Mouse (Mus musculus) kidney, postnatal 10 days (tissue): ENCODE results near the gene Morn3.

ENCODE experiments used
- DNase-seq: peaks from one replicate; pipeline ENCODE4 v3.0.0; 2021; ENCODE audit warnings: mixed read lengths

The Morn3 gene

DNA sequence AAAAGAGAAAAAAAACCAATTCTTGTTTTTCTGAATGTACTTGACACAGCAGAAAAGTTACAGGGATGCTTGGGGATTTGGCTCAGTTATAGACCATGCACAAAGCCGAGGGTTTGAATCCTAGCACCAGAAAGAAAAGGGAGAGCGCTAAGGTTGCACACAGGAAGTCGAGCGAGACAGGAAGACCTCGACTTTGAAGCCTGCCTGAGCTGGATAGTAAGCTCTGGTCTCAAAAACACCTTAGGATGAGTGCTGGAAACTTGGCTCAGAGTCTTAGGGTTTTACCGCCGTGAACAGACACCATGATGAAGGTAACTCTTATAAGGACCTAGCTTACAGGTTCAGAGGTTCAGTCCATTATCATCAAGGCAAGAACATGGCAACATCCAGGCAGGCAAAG lies 25.4 kb downstream of the Morn3 start:
- DNase-seq, result no peak

DNA sequence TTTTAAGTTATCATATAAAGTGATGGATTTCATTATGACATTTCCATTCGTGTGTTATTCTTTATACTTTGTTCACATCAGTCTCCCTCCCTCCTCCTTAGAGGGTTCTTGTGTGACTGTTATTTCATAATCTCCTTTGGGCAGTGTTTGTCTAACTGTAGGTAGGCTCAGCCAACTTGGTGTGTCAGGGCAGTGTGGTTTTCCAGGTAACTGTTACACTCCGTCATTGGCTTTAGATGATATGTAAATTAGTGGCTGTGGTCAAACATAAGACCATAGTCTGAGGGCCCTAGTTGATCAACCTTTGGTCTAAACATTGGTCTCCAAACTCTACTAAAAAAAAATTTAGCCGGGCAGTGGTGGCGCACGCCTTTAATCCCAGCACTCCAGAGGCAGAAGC lies 26.4 kb downstream of the Morn3 start:
- DNase-seq, result no peak

DNA sequence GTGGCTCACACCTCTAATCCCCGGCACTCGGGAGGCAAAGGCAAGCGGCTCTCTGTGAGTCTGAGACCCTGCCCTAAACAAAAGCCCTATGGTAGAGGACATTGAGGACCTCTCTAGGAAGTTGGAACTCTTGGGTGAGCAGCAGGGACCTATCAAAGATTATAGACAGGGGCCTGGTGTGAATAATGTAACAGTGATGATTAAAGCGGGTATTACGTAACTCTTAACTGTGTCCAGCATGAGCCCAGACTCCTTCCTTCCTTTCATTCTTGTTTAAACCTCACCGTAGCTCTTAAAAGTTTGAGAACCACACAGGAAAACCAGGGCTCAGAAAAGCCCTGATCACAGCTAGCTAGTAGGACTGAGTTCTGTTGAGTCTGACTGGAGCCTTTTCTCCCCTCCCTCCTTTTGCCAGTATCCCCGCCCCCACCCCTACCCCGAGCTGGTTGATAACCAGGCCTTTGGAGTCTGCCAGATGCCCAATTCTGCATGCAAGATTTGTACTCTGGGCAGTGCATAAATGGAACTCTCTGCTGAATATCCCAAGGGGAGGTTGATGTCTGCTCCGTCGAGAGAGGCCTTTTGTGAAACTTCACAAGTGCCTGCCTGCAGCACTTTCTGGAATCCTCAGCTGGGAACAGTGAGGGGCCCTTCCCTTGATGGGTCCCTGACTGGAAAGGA lies 27.3 kb downstream of the Morn3 start:
- no peak for DNase-seq

DNA sequence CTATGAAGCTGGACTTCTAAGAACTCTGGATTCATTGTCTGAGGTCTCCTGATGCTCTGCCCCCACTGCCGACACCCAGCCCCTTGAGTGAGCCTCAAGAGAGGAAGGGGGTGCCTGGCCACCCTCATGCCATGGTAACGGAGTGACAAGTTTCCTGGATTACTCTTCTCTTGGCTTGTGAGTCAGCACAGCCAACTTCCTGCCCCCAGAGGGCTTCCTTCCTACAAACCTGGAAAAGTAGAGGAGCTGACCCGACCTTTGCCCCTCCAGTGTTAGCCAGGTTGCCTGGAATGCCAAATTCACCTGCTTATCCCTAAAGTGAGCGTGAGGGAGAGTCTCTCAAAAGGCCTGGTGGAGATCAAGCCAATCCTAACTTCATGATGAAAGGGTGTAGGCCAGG lies 29.3 kb downstream of the Morn3 start:
- DNase-seq, result peak; percentile 31

DNA sequence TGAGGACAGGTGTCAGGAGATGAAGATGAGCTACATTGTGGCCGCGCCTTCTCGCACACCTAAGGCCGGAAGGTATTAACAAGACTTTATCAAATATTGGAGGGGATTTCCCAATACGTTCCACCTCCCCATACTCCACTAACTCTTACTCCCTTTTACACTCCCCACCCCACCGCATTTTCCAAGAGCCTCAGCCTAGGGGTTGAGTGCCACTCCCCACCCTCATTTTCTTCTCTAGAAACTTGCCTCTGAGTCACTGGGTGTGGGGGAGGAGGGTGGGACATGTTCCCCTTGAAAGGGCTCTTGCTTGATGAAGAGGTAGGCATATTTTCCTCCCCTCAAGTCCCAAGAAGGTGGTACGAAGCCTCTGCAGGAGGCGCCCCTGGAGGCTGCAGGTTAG lies 30.9 kb downstream of the Morn3 start:
- no peak for DNase-seq

DNA sequence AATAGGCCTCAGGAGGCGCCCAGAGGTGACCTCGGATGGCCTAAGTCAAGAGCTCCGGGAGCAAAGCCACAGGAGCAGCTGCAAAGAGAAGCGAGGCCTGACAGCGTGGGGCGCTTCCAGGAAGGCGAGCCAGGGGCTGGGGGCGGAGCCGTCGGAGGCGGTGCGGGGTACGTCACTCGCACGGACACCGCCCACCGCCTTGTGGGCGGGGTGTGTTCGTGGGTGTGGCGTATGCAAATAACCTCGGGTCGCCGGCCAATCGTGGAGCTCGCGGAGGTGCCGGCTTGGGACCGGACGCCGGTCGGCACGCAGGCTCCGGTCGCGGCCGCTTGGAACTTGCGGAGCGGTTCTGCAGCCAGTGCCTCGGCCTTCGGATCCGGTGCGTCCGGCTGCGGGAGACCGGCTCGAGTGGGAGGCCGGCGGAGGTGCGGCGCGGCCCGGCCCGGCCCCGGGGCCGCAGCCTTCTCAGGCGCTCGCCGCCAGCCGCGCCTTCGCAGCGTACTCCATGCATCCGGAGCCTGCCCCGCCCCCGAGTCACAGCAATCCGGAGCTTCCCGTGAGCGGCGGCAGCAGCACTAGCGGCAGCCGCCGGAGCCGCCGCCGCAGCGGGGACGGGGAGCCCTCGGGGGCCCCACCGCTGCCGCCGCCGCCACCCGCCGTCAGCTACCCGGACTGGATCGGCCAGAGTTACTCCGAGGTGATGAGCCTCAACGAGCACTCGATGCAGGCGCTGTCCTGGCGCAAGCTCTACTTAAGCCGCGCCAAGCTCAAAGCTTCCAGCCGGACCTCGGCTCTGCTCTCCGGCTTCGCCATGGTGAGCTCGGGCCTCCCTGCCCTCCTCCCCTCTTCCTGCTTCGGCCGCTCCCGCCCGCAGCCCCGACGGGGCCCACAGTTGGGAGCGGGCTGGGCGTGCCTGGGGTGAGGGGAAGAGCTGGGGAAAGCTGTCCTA lies 31.8 kb downstream of the Morn3 start, which contains the start of gene Orai1:
Orai1 (plus strand) TSS at position 322 of the 949 bp plus-strand sequence.
- DNase-seq, result peak; percentile 99

DNA sequence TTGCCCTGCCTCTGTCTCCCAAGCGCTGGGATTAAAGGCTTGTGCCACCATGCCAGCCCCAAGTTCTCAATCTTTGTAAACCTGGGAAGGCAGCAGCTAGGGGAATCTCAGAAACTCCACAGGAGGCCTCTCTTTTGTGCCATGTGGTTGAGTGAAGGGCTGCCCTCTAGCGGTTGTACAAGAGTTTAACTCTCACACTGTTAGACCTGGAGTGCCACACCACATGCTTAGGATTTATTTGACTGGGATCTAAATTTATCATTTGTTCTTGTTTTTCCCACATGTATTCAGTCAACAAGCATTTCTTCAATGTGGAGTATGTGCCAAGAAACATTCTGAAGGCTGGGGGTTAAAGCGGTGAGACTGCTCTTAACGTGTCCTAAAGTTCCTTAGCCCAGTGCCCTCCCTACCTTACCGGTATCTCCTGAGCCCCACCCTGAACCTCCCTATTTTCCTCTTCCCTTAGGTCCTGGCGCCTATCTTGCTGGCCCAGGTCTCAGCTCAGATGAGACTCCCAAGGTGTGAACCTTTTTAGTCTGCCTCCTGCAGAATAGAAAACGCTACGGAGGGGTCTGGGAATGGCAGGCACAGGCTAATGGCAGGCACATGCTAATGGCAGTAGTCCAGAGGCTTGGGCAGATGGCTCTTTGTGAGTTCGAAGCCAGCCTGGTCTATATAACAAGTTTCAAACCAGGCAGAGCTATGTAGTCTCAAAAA lies 33.1 kb downstream of the Morn3 start:
- DNase-seq, result peak; percentile 80

DNA sequence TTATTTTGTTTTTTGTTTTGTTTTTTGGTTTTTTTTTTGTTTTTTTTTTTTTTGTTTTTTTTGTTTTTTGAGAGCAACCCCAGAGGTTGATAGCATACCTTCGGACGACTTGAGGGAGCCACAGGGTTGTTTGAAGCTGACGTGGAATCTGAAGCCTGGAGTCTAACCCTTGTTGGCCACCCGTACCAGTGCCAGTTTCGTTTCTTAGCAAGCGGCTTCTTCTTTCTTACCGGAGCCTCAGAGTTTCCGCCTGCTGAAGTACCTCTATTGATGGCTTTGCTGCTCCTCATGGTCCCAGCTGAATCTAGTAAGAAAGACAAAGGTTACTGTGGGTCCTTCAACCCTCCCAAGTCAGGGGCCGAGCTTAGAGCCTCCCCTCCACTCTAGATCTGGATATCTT lies 35.1 kb downstream of the Morn3 start:
- DNase-seq, result no peak

DNA sequence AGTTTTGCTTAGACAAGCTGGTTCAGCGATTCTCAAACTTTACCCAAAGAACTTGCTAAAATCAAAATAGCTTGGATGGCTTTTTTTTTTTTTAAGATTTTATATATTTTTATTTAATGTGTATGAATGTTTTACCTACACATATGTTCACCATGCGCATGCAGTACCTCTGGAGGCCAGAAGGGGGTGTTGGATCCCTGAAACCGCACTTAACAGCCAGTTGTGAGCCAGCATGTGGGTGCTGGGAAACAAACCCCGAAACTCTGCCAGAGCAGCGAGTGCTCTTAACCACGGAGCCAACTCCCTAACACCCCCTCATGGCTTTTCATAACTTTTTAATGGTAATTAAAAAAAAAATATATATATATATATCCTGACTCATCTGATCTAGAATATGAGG lies 36.0 kb downstream of the Morn3 start:
- no peak for DNase-seq

DNA sequence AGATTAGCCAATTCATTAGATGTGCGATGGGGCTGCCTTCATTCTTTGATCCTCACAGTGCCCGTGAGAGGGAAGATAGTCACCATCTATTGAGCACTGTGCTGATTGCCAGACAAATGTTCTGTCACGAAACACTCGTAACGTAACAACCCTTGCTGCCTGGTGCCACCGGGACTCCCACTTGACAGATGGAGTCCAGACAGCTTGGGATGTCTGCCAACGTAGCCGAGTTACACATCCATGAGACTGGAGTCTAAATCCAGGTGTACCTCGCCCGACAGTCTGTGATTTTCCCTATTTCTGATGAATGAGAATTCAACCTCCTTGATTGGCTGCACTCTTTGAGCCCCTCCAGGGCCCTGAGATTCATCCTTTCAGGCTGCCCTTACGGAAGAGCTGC lies 36.9 kb downstream of the Morn3 start:
- no peak for DNase-seq

DNA sequence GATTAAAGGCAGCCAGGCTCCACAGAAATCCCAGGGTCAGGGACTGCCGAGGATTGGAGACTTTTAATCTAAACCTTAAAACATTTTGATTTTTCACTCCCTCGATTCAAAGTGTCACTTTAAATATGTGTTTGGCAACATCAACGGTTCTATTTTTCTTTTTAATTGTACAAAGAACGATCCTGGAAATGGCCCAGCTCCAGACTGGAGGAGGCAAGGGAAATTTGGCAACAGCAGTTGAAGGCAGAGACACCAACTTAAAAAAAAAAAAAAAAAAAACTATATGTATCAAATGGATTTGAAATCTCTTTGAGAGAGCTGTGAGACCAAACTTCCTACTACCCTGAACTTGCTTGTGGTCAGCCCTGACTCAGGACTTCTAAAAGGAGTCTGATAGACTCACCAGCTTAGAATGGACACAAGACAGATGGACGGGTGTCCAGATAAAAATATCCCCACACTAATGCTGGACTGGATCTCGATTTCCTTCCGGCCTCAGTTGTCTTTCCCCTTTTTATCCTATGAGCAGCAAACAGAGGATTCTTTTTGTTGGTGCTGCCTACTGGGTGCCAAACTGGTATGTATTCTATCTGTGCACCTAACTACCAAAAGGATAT lies 37.8 kb downstream of the Morn3 start:
- DNase-seq, result no peak

DNA sequence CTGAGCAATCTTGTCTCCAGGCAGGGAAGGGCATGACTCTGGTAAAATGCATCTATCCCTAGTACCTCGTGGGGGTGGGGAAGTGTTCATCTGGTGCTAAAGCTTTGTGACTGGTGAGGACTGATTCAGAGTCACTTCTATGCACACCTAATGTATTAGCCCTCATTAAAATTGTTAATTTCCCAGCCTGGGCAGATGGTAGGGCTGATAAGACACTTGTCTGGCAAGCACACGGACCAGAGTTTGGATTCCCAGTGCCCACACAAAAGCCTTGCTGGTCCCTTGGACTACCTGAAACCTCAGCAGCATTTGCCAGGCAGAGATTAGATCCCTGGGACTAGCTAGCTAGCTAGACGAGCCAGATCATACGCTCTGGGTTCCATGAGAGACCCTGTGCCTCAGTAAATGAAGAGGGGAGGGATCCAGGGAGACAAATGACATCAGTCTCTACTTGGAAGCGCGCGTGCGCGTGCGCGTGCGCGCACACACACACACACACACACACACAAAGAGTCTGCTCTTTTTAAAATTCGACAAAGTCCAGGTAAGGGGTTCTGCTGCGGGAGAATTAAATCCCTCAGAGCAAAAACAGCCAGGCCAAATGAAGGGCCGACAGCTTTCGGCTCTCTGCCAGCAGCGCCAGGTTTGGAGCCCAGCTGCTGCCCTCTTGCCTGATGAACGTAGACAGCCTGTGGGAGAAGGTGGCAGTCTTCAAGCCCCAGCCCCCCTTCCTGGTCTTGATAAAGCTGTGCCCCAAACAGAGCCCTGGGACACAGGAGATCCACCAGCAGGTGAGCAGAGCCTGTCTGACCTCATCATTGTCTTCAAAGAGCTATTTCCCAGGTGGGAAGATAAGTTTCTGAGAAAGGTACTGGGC lies 40.9 kb downstream of the Morn3 start:
- no peak for DNase-seq

DNA sequence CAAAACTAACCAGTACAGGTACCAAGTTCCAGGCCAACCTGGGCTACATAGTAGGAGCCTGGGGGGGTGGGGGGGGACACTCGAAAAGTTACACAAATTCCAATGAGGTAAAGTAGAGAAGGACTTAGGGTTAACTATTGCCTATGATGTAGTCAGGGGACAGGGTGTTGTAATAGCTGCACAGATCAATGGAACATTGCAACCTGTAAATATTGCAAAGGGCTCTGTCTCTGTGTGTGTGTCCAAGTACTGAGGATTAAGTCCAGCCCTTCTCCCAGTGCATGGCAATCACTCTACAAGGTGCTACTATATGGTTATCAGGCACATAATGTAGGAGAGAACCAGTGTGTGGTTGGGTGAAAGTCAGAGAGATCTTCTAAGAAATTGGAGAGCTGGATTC lies 45.9 kb downstream of the Morn3 start:
- no peak for DNase-seq

DNA sequence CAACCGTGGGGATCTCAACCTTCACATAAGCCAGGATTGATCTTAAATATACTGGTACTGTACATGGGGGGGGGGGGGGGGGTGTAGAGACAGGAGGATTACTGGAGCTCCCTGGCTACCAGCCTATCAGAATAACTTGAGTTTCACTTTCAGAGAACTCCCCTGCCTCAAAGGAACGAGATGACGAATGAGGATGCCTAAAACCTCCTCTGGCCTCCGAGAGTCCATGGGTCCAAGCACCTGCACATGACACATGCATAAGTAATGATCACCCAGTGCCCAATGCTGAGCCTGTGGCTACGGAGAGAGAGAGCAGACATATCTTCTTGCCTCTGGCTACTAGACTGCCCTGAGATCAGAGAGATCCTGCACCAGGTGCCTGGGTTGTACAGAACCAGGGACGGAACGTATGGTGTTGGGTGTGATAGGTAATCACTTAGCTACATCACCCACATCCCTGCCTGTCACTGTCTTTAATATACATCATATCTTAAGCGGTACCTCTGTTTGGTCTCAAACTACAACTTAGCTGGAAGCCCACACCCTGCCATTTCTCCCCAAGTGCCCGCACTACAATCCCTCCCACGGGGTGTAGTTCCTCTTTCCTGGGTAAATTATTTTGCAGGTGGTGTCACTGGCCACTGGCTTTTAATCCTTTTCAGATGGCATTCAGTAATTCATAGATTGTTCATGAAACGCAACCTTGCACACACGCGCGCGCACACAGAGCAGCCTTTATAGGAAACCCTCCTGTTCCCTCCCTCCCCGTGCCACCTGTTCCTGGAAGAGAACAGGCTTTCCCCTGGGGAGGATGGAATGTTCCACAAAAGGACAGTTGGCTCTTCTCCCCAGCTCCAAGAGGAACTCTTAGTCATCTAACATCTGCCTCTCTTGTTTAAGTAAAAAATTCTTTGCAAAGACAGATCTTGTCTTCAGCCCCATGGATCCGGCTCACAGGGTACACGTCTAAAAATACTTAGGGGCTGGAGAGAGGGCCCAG lies 49.3 kb downstream of the Morn3 start:
- DNase-seq, result no peak

DNA sequence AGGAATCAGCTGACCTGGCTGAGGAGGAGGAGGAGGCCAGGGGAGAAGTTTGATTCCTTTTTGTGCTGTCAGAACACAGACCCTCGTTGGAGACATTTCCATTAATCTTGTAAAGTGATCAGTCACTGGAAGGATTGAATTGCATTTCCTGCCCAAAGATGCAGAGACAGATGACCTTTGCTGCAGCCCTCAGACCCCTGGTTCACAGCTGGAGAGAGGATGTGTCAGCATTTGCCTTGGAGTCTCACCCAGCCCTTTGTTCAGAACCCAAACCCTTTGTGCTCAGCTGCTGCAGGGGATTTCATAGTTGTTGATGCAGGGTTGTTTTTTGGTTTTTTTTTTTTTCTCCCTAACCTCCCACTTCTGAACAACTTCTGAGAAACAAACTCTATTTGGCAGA lies 51.9 kb downstream of the Morn3 start:
- peak; percentile 31 for DNase-seq

DNA sequence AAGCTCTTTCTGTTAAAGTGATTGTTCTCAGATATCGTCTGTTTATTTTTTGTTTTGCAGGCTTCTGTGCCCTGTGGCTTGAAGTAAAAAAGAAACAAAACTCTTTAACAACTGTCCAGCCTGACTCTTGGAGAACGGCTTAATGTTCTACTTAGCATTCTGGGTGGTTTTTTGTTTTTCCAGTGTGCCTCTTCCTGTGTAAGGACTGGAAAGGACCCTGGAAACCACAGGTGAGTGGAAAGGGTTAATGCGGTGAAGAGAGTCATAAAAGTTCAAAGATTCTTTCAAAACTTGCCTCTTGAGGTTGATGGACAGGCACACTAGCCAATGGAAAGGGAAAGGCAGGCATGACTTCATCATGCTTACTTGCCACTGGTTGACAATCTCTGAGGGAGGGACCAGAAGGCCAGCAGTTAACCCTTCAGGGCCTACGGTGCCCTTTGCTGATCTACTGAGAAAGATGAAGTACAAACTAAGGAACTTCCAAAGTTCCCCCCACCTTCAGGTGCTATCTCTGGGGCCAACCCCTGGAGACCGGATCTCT lies 52.4 kb downstream of the Morn3 start:
- peak; percentile 96 for DNase-seq

DNA sequence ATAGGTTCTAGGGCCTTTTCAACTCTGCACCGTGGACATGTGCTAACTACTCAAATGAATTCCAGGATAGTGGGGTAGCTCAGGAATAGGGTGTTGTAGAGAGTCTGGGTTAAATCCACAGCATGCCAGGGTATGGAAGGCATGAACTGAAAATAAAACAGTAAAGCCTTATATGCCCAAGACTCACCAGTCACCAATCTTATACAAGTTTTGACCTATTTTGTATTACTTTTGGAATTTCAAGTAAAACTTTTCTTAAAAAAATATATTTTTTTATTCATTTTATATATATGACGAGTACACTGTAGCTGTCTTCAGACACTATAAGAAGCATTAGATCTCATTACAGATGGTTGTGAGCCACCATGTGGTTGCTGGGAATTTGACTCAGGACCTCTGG lies 53.0 kb downstream of the Morn3 start:
- no peak for DNase-seq

DNA sequence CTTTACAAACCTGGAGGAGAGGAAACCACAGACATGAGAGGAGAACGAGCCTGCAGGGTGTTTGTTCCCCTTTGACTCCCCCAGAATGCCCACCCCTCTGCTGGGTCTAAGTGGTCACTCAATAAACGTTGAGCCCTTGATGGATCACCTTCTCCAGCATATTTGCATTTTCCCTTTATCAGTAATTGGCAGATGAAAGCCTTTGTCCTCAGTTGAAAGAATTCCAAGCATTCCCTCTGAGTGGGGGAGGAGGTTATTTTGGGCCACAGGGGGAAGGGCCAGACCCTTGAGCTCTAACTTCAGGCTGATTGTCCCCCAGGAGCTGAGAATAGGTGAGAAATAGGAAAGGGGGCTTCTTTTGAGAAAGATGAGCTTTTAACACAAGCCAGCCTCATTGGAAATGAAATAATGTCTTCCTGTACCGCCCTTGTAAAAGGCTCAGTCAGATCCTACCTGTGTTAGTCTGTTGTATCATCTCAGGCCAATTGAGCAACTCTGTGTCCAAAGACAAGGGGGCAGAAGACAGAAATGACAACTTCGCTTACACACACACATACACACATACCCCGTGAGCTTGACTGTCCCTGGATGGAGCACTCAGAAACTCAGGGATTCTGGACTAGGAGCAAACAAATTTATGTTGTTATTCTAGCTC lies 55.3 kb downstream of the Morn3 start:
- DNase-seq, result no peak

DNA sequence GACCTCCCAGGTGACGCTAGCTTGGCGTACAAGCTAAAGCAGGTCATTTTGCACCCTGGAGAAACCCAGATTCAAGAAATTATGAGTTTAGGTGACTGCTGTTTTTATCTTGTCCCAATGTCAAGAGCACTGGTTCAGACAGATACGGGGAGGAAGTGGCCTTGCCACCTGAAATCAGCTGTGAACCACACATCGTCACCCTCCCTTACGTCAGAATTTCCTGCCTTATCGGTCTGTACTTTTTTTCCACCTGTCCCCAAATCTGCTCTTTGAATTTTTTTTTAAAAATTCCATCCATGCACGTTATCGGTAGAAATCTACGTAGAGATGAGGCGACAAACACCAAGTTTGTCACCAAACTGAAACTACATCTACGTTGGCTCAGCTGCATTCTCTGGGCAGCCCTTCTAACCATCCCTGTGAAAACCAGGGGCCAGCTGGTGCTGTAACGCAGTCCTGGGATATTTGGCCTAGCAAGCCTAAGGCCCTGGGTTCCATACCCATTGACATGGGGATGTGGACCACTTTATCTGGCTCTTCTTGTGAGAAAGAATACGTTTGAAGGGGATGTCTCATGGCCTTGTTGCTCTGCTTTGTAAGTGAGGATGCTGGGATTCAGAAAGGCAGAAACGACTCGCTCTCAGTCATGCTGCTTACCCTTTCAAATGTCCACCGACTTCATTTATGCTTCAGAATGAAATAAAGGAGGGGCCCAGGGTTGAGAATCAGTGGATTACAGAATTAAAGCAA lies 56.2 kb downstream of the Morn3 start:
- no peak for DNase-seq
